Mouse (Mus musculus) brain, embryonic 14.5 days (tissue): ENCODE data around the gene Hist1h2ac.

Source experiments
- CTCF ChIP-seq: fragments of 200-500 bp; IDR thresholded peaks from 2 replicates; pipeline ENCODE4 v1.5.1; 2012; ENCODE audit warnings: inconsistent platforms, mild to moderate bottlenecking, moderate library complexity, borderline replicate concordance; ENCODE audit not compliant: insufficient read depth, insufficient read length; ENCODE audit errors: extremely low read depth
- POLR2A ChIP-seq: fragments of 200-500 bp; IDR thresholded peaks from 2 replicates; pipeline ENCODE4 v1.6.1; 2012; ENCODE audit warnings: mild to moderate bottlenecking, inconsistent platforms, borderline replicate concordance; ENCODE audit not compliant: poor library complexity, insufficient read depth, insufficient read length, severe bottlenecking; ENCODE audit errors: extremely low read depth

DNA sequence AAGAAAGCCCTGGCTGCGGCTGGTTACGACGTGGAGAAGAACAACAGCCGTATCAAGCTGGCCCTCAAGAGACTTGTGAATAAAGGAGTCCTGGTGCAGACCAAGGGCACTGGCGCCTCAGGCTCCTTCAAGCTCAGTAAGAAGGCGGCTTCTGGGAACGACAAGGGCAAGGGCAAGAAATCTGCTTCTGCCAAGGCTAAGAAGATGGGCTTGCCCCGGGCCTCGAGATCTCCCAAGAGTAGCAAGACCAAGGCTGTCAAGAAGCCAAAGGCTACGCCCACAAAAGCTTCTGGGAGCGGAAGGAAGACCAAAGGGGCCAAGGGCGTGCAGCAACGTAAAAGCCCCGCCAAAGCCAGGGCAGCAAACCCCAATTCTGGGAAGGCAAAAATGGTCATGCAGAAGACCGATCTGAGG lies 12.3 kb upstream of the Hist1h2ac start:
- TF ChIP-seq CTCF = no peak
- no peak for TF ChIP-seq POLR2A
